Mouse (Mus musculus) liver, adult 2 months (tissue): ENCODE data around the gene Dlgap1. TPM values are rescaled to one million over a fixed set of nuclear protein-coding genes. Genes with fewer than 3 reads are reported as not detected.

Experiments
- DNase-seq: peaks from one replicate; pipeline ENCODE4 v3.0.0-alpha.2; 2011; ENCODE audit warnings: low read depth, low spot score; ENCODE audit errors: extremely low read depth
- H3K27ac ChIP-seq: fragments of 200-500 bp; replicated peaks from 2 replicates; pipeline ENCODE4 v1.5.1; 2012; ENCODE audit warnings: low read depth, mild to moderate bottlenecking, control low read depth, inconsistent platforms, low read length; ENCODE audit not compliant: insufficient read depth
- H3K27me3 ChIP-seq: fragments of 200-500 bp; 2 replicates; pipeline ENCODE4 v1.6.1; 2012; ENCODE audit warnings: mild to moderate bottlenecking, moderate library complexity, low read length, inconsistent platforms; ENCODE audit not compliant: control insufficient read depth, insufficient read depth
- H3K36me3 ChIP-seq: fragments of 200-500 bp; 2 replicates; pipeline ENCODE4 v1.6.1; 2012; ENCODE audit warnings: low read length, inconsistent platforms; ENCODE audit not compliant: control insufficient read depth, insufficient read depth
- H3K4me1 ChIP-seq: fragments of 200-500 bp; 2 replicates; pipeline ENCODE4 v1.6.1; 2011; ENCODE audit warnings: low read length; ENCODE audit not compliant: control insufficient read depth, insufficient read depth
- H3K4me3 ChIP-seq: fragments of 200-500 bp; 2 replicates; pipeline ENCODE4 v1.5.1; 2011; ENCODE audit warnings: low read depth, mild to moderate bottlenecking, control low read depth, low read length, moderate library complexity; ENCODE audit not compliant: insufficient read depth
- H3K79me2 ChIP-seq: fragments of 200-500 bp; 2 replicates; pipeline ENCODE4 v1.6.1; 2012; ENCODE audit warnings: inconsistent platforms, mild to moderate bottlenecking, low read length, moderate library complexity; ENCODE audit not compliant: control insufficient read depth, insufficient read depth
- H3K9ac ChIP-seq: fragments of 200-500 bp; 2 replicates; pipeline ENCODE4 v1.6.1; 2012; ENCODE audit warnings: low read depth, mild to moderate bottlenecking, control low read depth, inconsistent platforms, low read length
- CTCF ChIP-seq: fragments of 200-500 bp; IDR thresholded peaks from 2 replicates; pipeline ENCODE4 v1.5.1; 2011; ENCODE audit warnings: low read depth, low read length, control low read depth
- POLR2A ChIP-seq: fragments of 200-500 bp; IDR thresholded peaks from 2 replicates; pipeline ENCODE4 v1.6.1; 2011; ENCODE audit warnings: low read length, control low read depth; ENCODE audit not compliant: insufficient read depth; ENCODE audit errors: extremely low read depth
- WGBS: fragments of 180-500 bp; shearing (Covaris S2); methylation state at CpG from one replicate; pipeline ENCODE4 v1.1.7; 2018; 5-methylcytosine and 5-hydroxymethylcytosine counted together
- polyA plus RNA-seq: library from polyadenylated mRNA; depleted of rRNA; stranded (reverse); fragments of >200 nt; gene quantifications from 2 replicates; pipeline ENCODE4 v1.2.3, GENCODE M21; 2012
- total RNA-seq: library from RNA; depleted of rRNA; stranded (reverse); fragments of >200 nt; gene quantifications from 2 replicates; pipeline ENCODE4 v1.2.3, GENCODE M21; 2014

The Dlgap1 gene
- total and polyA plus RNA-seq, 2 experiments: 0.55 to 1.5 TPM

DNA sequence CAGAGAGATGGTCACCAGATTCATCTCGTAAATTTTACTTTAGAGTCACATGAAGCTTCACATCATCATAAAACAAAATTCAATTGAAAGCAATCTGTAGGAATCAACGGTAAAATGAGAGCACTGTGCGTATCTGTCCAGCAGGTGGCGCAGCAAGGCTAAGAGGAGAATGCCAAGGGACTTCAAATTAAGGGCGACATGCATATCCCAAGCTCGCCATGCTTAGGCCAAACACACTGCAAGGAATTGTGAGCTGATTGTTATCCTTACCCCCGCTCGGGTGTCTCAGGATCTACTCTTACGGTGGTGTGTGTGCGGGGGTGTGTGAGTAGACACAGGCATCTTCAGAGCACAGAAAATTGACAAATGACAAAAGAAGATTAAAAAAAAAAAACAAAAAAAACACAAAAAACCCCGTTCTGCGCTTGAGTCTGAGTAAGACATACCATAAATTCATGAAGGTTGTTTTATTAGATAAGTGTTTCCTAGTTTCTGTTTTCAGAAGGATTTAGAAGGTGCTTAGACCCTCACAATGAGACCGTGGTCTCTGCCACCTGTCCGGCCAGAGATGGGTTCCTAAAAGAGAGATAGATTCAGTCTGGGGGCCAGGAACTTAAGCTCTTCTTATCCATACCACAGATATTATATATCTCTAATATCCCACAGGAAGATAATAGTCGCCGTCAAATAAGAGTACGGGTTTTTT, 461.0 kb downstream of the Dlgap1 start:
- Histone ChIP-seq H3K4me3 (no peak overlapping the region), H3K27me3 (no peaks in the 10 kb centered on the region), H3K79me2 (no peaks in the 10 kb centered on the region), H3K4me1 (no peaks in the 10 kb centered on the region), H3K36me3 (no peaks in the 10 kb centered on the region), H3K27ac (no peak overlapping the region), H3K9ac (no peak overlapping the region)
- peak; percentile 69 for DNase-seq
- TF ChIP-seq POLR2A: no peak
- TF ChIP-seq CTCF: peak; percentile 73
- WGBS: 18% methylated on average over 17 of the region's 17 CpGs

DNA sequence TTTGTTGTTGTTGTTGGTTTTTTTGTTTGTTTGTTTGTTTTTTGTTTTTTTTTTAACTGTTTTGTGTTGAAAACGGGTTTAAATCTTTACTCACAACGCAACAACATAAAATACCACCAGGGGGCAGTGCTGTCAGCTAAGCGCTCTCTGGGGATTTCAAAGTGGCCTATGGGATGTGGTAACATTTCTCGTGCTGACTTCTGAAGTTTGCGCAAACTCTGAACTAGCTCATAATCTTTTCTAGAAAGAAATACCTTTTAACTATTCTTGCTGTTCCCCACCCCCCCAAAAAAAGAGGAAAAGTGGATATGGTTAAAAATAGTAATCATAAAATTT, 461.5 kb downstream of the Dlgap1 start:
- Histone ChIP-seq H3K4me3 (no peak overlapping the region), H3K79me2 (no peaks in the 10 kb centered on the region), H3K36me3 (no peaks in the 10 kb centered on the region), H3K27me3 (no peaks in the 10 kb centered on the region; the same call in 1 of the 2 replicates), H3K9ac (no peak overlapping the region), H3K27ac (no peak overlapping the region), H3K4me1 (no peaks in the 10 kb centered on the region)
- TF ChIP-seq CTCF (peak; percentile 49; the same call in 1 of the 2 replicates), POLR2A (no peak)
- 17% methylated on average over 5 of the region's 5 CpGs for WGBS
- DNase-seq: peak; percentile 53

GRCm38 (mm10) chr17:70432834-70433233, 464.0 kb downstream of the Dlgap1 start:
- Histone ChIP-seq H3K4me1 (no peaks in the 10 kb centered on the region), H3K27me3 (no peaks in the 10 kb centered on the region; the same call in 1 of the 2 replicates), H3K9ac (no peak overlapping the region), H3K79me2 (no peaks in the 10 kb centered on the region), H3K36me3 (no peaks in the 10 kb centered on the region), H3K4me3 (no peak overlapping the region), H3K27ac (no peak overlapping the region)
- no peak for DNase-seq
- WGBS: 71% methylated on average over 5 of the region's 5 CpGs
- TF ChIP-seq POLR2A (no peak), CTCF (no peak)

- no peaks in the 10 kb centered on the region for H3K79me2 ChIP-seq
- WGBS: 85% methylated on average over 6 of the region's 6 CpGs
- no peak overlapping the region for H3K4me3 ChIP-seq
- DNase-seq: no peak
- H3K4me1 ChIP-seq: no peaks in the 10 kb centered on the region
- H3K27me3 ChIP-seq: no peaks in the 10 kb centered on the region; the same call in 1 of the 2 replicates
- no peaks in the 10 kb centered on the region for H3K36me3 ChIP-seq
- TF ChIP-seq CTCF: no peak
- no peak for TF ChIP-seq POLR2A
- H3K27ac ChIP-seq: no peak overlapping the region
- H3K9ac ChIP-seq: no peak overlapping the region
Observed at GRCm38 (mm10) chr17:70434549-70434948, 465.7 kb downstream of the Dlgap1 start.

DNA sequence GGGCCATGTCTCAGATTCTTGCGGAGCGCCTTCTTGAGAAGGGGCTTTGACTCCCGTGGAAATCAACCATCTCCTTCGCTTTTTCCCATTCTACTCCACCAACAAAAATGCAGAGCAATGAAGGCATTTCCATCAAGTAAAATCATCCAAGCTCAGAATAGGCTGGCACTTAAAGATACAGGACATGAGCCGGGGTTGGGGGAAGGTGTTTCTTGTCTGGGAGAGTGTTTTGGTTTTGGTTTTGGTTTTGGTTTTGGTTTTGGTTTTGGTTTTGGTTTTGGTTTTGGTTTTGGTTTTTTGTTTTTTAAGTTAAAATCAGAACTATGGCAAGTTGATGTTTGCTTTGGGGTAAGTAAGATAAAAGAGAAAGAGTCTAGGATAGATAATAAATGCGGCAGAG, 466.7 kb downstream of the Dlgap1 start:
- no peak overlapping the region for H3K9ac ChIP-seq
- no peak for TF ChIP-seq CTCF
- no peak for TF ChIP-seq POLR2A
- 89% methylated on average over 6 of the region's 6 CpGs for WGBS
- no peak for DNase-seq
- no peaks in the 10 kb centered on the region; the same call in 1 of the 2 replicates for H3K27me3 ChIP-seq
- H3K79me2 ChIP-seq: no peaks in the 10 kb centered on the region
- no peaks in the 10 kb centered on the region for H3K4me1 ChIP-seq
- no peaks in the 10 kb centered on the region for H3K36me3 ChIP-seq
- no peak overlapping the region for H3K27ac ChIP-seq
- H3K4me3 ChIP-seq: no peak overlapping the region

DNA sequence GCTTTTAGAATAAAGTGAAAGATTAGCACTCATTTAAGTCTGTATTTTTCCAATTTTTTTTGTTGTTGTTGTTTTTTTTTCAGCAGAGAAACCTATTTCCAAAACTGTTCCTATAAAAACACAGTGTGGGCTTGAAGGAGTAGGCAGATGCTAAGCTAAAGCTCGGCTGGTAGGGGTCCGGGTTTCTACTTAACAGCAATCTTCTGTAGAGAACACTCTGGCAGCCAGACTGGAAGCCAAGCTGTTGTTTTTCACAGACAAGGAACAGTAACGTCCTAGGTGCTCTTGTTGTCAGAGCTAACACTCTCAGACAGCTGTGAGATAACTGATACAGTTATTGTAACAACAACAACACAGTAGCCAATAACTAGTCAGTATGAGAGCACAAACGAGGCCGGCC, 468.4 kb downstream of the Dlgap1 start:
- 74% methylated on average over 5 of the region's 5 CpGs for WGBS
- TF ChIP-seq POLR2A: no peak
- no peak for TF ChIP-seq CTCF
- DNase-seq: no peak

More for the DNA sequence above, 468.4 kb downstream of the Dlgap1 start:
- Histone ChIP-seq H3K27me3 (no peaks in the 10 kb centered on the region; the same call in 1 of the 2 replicates), H3K79me2 (no peaks in the 10 kb centered on the region), H3K4me1 (no peaks in the 10 kb centered on the region), H3K27ac (no peak overlapping the region), H3K36me3 (no peaks in the 10 kb centered on the region), H3K4me3 (no peak overlapping the region), H3K9ac (no peak overlapping the region)
